Mouse (Mus musculus): ENCODE data around the gene Ppp1r14c. TPM values are rescaled to one million over a fixed set of nuclear protein-coding genes. Genes with fewer than 3 reads are reported as not detected.

Ppp1r14c gene
- total and polyA plus RNA-seq, 2 experiments = not detected

GRCm38 (mm10) chr10:3460841-3461240, 95.0 kb downstream of the Ppp1r14c start:
- Histone ChIP-seq H3K36me3 (ENCODE audit: control insufficient read depth, insufficient read depth, low read length) (no peaks in the 10 kb centered on the region), H3K4me1 (ENCODE audit: control insufficient read depth, insufficient read depth, low read length) (no peaks in the 10 kb centered on the region), H3K27me3 (ENCODE audit: control insufficient read depth, insufficient read depth, low read length) (no peaks in the 10 kb centered on the region), H3K9ac (ENCODE audit: low read depth, low read length) (no peak overlapping the region), H3K79me2 (ENCODE audit: control insufficient read depth, insufficient read depth, low read length) (no peaks in the 10 kb centered on the region), H3K27ac (replicated peaks; ENCODE audit: insufficient read depth, low read depth, low read length) (no peak overlapping the region), H3K4me3 (ENCODE audit: insufficient read depth, low read depth, low read length) (no peak overlapping the region)
- WGBS = 90% methylated on average over 1 of the region's 1 CpGs
- TF ChIP-seq POLR2A (IDR thresholded peaks at IDR 0.05; ENCODE audit: extremely low read depth, insufficient read depth, low read length) = no peak
- TF ChIP-seq CTCF (IDR thresholded peaks at IDR 0.05; ENCODE audit: low read depth, low read length) = no peak
- DNase-seq (ENCODE audit: extremely low read depth, low read depth, low spot score) = no peak

GRCm38 (mm10) chr10:3466135-3466626, 100.3 kb downstream of the Ppp1r14c start:
- H3K4me1 ChIP-seq (ENCODE audit: control insufficient read depth, insufficient read depth, low read length) = no peaks in the 10 kb centered on the region
- no peak overlapping the region for H3K4me3 ChIP-seq (ENCODE audit: insufficient read depth, low read depth, low read length)
- H3K36me3 ChIP-seq (ENCODE audit: control insufficient read depth, insufficient read depth, low read length) = no peaks in the 10 kb centered on the region
- no peaks in the 10 kb centered on the region for H3K79me2 ChIP-seq (ENCODE audit: control insufficient read depth, insufficient read depth, low read length)
- DNase-seq (ENCODE audit: extremely low read depth, low read depth, low spot score) = no peak
- WGBS = 88% methylated on average over 4 of the region's 4 CpGs
- TF ChIP-seq POLR2A (IDR thresholded peaks at IDR 0.05; ENCODE audit: extremely low read depth, insufficient read depth, low read length) (no peak), CTCF (IDR thresholded peaks at IDR 0.05; ENCODE audit: low read depth, low read length) (no peak)
- H3K27ac ChIP-seq (replicated peaks; ENCODE audit: insufficient read depth, low read depth, low read length) = no peak overlapping the region
- no peaks in the 10 kb centered on the region for H3K27me3 ChIP-seq (ENCODE audit: control insufficient read depth, insufficient read depth, low read length)
- H3K9ac ChIP-seq (ENCODE audit: low read depth, low read length) = no peak overlapping the region

DNA sequence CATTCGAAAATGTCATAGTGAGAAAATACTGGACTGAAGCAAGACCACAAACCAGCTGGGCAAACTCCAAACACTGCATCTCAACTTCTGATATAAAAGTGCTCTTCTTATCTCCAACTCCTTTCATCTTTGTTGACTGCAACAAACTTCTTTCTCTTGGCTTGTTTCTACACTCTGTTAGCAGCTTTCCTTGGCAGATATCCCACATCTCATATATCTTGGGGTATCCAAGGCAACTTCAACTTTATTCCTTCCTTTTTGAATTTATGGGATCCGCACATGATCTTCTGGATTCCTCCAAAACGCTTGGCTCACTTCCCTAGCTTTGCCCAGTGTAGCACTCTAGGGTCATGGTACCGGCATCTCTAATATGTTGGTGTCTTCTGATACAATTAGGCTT, 102.7 kb downstream of the Ppp1r14c start:
- no peaks in the 10 kb centered on the region for H3K36me3 ChIP-seq (ENCODE audit: control insufficient read depth, insufficient read depth, low read length)
- no peaks in the 10 kb centered on the region for H3K27me3 ChIP-seq (ENCODE audit: control insufficient read depth, insufficient read depth, low read length)
- no peak overlapping the region for H3K27ac ChIP-seq (replicated peaks; ENCODE audit: insufficient read depth, low read depth, low read length)
- no peak for DNase-seq (ENCODE audit: extremely low read depth, low read depth, low spot score)
- TF ChIP-seq CTCF (IDR thresholded peaks at IDR 0.05; ENCODE audit: low read depth, low read length) (no peak), POLR2A (IDR thresholded peaks at IDR 0.05; ENCODE audit: extremely low read depth, insufficient read depth, low read length) (no peak)
- H3K4me3 ChIP-seq (ENCODE audit: insufficient read depth, low read depth, low read length) = no peak overlapping the region
- H3K4me1 ChIP-seq (ENCODE audit: control insufficient read depth, insufficient read depth, low read length) = no peaks in the 10 kb centered on the region
- H3K9ac ChIP-seq (ENCODE audit: low read depth, low read length) = no peak overlapping the region
- H3K79me2 ChIP-seq (ENCODE audit: control insufficient read depth, insufficient read depth, low read length) = no peaks in the 10 kb centered on the region
- 80% methylated on average over 4 of the region's 4 CpGs for WGBS

GRCm38 (mm10) chr10:3476611-3477010, 110.8 kb downstream of the Ppp1r14c start:
- Histone ChIP-seq H3K79me2 (ENCODE audit: control insufficient read depth, insufficient read depth, low read length) (no peaks in the 10 kb centered on the region), H3K4me3 (ENCODE audit: insufficient read depth, low read depth, low read length) (no peak overlapping the region), H3K27me3 (ENCODE audit: control insufficient read depth, insufficient read depth, low read length) (no peaks in the 10 kb centered on the region), H3K36me3 (ENCODE audit: control insufficient read depth, insufficient read depth, low read length) (no peaks in the 10 kb centered on the region), H3K9ac (ENCODE audit: low read depth, low read length) (no peak overlapping the region), H3K27ac (replicated peaks; ENCODE audit: insufficient read depth, low read depth, low read length) (no peak overlapping the region), H3K4me1 (ENCODE audit: control insufficient read depth, insufficient read depth, low read length) (no peaks in the 10 kb centered on the region)
- TF ChIP-seq POLR2A (IDR thresholded peaks at IDR 0.05; ENCODE audit: extremely low read depth, insufficient read depth, low read length) = no peak
- no peak for TF ChIP-seq CTCF (IDR thresholded peaks at IDR 0.05; ENCODE audit: low read depth, low read length)
- no peak for DNase-seq (ENCODE audit: extremely low read depth, low read depth, low spot score)
- WGBS = 76% methylated on average over 1 of the region's 1 CpGs

GRCm38 (mm10) chr10:3479772-3480171, 113.9 kb downstream of the Ppp1r14c start:
- no peak overlapping the region for H3K27ac ChIP-seq (replicated peaks; ENCODE audit: insufficient read depth, low read depth, low read length)
- H3K36me3 ChIP-seq (ENCODE audit: control insufficient read depth, insufficient read depth, low read length) = no peaks in the 10 kb centered on the region
- WGBS = 91% methylated on average over 1 of the region's 1 CpGs
- no peak overlapping the region for H3K9ac ChIP-seq (ENCODE audit: low read depth, low read length)
- H3K27me3 ChIP-seq (ENCODE audit: control insufficient read depth, insufficient read depth, low read length) = no peaks in the 10 kb centered on the region
- TF ChIP-seq CTCF (IDR thresholded peaks at IDR 0.05; ENCODE audit: low read depth, low read length) = no peak
- no peak for TF ChIP-seq POLR2A (IDR thresholded peaks at IDR 0.05; ENCODE audit: extremely low read depth, insufficient read depth, low read length)
- no peak overlapping the region for H3K4me3 ChIP-seq (ENCODE audit: insufficient read depth, low read depth, low read length)
- H3K4me1 ChIP-seq (ENCODE audit: control insufficient read depth, insufficient read depth, low read length) = no peaks in the 10 kb centered on the region
- no peak for DNase-seq (ENCODE audit: extremely low read depth, low read depth, low spot score)
- no peaks in the 10 kb centered on the region for H3K79me2 ChIP-seq (ENCODE audit: control insufficient read depth, insufficient read depth, low read length)

GRCm38 (mm10) chr10:3490052-3490451, 124.2 kb downstream of the Ppp1r14c start:
- Histone ChIP-seq H3K27ac (replicated peaks; ENCODE audit: insufficient read depth, low read depth, low read length) (no peak overlapping the region), H3K9ac (ENCODE audit: low read depth, low read length) (no peak overlapping the region), H3K4me3 (ENCODE audit: insufficient read depth, low read depth, low read length) (no peak overlapping the region), H3K79me2 (ENCODE audit: control insufficient read depth, insufficient read depth, low read length) (no peaks in the 10 kb centered on the region), H3K27me3 (ENCODE audit: control insufficient read depth, insufficient read depth, low read length) (no peaks in the 10 kb centered on the region), H3K36me3 (ENCODE audit: control insufficient read depth, insufficient read depth, low read length) (no peaks in the 10 kb centered on the region), H3K4me1 (ENCODE audit: control insufficient read depth, insufficient read depth, low read length) (no peaks in the 10 kb centered on the region)
- no peak for TF ChIP-seq CTCF (IDR thresholded peaks at IDR 0.05; ENCODE audit: low read depth, low read length)
- DNase-seq (ENCODE audit: extremely low read depth, low read depth, low spot score) = no peak
- 85% methylated on average over 3 of the region's 3 CpGs for WGBS

Measured in liver, adult 2 months (tissue).